Mouse (Mus musculus): ENCODE measurements around the gene Snx27.
A peak's percentile ranks its signal among the peaks of the same experiment; 100 is the strongest.

Snx27 gene

DNA sequence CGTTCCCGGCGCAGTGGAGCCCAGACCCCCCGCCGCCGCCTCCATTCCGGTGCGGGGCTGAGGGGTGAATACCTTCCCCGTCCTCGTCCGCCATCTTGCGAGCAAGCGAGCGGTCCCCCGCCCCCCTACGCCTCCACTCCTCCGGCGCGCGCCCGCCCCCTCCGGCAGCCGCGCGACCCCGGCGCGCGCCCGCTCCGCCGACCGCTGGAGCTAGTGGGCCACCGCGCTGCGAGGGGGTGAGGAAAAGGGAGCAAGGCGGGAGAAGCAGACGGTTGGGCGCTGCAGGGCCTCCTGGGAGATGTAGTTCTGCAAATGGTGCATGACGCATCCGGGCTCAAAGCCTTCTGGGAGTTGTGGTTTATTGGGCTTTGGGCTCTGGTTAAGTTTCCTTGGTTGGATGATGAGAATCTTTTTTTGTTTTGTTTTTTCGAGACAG, at the start of gene Snx27:
TSS of gene Snx27 (minus strand) at position 261 of the 436 bp plus-strand sequence.
- DNase-seq (ENCODE audit: low read depth, low spot score): peak; percentile 73

DNA sequence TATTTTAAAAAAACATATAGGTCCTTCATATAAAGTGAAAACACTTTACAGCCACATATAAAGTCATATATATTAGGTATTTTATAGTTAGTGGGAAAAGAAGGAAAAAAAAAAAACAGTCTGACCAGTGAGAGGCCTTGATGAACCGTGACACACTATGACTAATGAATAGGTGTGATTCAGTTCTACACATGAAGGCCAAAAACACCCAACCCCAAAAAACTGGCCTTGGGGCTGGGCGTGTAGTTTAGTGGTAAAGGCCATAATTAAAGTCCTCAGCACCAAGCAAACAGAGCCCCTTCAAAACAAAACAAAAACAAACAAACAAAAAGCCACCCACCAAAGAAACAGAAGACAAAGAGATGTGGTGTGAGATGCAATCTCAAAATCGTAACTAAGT, 47.4 kb upstream of the Snx27 start:
- no peak for DNase-seq (ENCODE audit: low read depth, low spot score)

DNA sequence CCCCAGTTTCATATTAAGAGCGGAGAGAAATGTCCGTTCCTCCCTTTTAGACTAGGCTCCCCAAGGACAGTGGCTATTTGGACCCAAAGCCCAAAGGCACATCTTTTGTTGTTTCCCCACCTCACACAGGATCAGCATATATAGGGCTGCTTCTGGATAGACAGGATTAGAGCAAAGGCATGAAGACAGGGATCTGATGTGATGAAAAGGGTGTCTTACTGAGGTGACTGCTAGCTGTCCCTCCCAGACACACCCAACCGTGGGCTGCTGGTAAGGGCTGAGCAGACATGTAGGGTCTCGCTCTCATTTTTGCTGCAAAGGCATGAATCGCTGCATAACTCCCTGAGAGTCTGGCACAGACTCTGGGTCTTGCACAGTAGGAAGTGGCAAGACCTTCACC, 46.2 kb upstream of the Snx27 start:
- no peak for DNase-seq (ENCODE audit: low read depth, low spot score)

DNA sequence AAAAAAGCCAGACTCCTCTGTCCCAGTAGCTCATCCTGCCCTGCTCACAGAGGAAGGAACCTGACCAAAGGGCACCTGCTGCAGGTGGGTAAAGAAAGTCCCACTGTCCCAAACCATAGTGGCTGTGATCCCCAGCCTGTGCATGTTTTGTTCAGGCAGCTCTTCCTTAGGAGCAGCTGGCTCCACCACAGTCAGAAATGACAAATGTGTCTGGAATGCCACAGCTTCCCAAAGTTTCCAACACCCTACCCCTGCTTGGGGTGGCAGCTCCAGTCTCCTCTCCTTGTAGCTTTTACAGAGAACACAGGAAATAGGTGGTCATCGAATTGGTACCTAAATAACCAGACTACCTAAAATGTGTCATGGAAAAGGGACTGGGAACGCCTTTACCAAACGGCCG, 41.8 kb upstream of the Snx27 start:
- DNase-seq (ENCODE audit: low read depth, low spot score): no peak

DNA sequence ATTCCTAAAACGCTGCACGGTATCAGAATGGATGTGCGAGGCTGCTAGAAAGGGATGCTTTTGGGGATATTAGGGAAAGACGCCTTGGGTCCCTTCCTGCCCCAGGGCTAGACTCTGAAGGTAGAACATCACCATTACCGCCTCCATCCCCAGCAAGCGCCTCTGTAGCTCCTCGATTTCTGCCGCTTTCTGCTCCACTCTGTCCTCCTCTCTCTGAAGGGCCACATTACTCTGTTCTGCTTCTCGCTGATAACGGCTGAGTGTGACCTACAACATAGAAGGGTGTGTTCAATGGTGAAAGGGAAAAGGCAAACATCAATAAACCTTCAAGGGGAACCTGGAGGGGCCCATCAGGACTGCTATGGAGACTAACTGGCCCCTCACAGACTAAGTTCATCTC, 40.0 kb upstream of the Snx27 start:
- no peak for DNase-seq (ENCODE audit: low read depth, low spot score)

DNA sequence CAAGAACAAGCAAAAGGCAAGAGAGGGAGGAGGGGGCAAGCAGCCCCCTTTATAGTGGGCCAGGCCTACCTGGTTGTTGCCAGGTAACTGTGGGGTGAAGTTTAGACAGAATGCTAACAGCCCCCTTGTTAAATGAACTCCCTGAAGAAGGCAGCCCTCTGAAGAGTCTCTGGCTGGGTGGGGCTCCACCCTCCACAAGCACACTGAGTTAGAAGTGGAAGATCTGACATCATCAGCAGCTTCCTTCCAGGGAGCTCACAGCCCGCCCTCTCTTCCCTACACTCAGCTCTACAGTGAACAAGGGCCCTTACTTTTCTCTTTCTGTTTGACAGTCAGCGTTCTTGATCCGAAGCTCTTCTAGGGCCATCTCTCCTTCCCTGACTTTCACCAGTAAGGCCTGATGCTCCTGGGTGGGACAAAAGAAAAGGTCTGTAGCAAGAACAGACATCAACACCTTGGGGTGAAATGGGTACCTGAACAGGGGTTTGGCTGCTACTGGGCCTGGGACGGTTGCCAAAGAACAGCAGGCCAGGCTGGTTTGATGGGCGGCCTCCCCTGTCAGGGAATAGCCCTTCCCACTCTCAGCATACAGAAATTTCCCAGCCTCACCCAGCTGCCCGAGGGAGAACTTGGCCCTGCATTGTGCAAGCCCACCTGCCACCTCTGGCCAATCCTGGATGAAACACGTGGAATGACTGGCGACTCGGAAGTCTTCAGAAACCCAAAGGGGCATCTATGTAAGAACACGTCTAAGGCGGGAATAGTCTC, 39.4 kb upstream of the Snx27 start:
- DNase-seq (ENCODE audit: low read depth, low spot score): no peak

DNA sequence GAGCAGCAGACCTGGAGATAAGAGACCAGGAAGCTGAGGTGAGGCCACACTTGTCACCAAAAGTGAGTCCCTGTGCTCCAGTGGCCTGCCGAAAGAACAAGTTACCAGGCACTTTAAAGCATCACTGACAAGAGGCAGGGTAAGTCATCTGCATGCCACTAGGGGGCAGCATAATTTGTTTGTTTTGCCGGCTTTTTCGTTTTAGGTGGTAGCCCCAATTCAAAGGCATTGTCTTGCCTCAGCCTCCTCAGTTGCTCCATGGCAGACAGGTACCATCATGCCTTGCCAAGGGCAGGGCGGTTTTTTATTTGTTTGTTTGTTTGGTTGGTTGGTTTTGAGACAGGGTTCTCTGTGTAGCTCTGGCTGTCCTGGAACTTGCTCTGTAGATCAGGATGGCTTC, 34.2 kb upstream of the Snx27 start:
- DNase-seq (ENCODE audit: low read depth, low spot score): peak; percentile 28

DNA sequence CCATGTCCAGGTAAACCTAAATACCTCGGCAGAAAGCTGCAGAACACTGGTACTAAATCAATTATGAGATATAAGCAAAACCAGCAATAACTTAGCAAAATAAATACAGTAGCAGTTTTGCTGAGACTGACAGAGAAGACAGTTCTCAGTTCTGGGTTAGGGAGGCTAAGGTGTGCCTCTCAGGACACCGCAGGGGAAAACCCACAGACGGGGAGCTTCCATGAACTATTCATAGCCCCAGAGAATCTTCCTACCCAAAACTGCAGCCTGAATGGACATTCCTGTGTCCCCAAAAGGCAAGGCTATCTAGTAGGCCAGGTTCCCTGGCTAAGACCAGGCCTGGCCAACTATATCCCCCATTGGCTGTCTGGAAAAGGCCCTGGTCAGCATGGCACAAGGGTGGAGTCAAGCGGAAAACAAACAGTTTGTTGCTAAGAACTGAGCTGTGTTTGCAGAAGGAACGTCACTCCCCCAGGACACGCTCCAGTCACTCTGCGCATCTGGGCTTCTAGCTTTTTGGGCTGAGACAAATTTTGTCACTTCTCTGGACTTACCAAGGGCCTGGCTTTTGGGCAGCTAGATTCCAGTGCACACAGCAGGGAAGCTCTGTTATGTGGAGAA, 30.9 kb upstream of the Snx27 start:
- no peak for DNase-seq (ENCODE audit: low read depth, low spot score)

DNA sequence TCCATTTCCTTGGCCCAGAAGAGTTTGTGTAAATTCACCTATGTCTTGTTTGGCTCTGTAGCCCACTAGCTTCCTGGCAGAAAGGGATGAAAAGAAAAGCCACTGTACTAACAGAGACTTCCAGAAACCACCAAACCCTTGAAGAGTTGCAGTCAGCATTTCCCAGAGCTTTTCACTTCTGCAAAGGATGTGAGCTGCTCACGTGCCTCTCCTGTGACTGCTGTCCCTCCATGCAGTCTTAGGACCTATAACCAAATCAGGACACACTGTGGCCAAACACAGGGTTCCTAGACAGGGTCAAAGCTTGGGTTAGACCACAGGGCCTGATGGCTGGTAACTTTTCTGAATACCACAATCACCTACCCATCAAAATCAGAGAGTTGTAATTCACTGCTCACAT, 29.8 kb upstream of the Snx27 start:
- DNase-seq (ENCODE audit: low read depth, low spot score): no peak

DNA sequence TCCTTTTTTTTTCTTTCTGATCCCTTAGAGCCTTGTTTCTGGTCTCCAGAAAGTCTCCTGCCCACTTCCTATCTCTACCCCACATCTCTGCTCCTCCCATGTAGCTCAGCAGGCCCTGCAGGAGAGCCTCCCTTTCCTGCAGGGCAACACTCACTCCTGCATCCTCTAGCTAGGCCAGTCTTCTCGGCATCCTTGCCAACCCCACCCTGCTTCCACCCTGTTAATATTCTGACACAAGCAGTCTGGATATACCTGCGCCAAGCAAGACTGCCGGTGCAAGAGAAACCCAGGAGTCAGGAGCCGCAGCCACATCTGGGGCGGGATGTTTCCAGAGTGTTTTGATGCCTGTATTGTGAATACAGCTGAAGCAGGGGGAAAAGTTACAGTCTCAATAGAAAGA, 29.3 kb upstream of the Snx27 start:
- no peak for DNase-seq (ENCODE audit: low read depth, low spot score)

DNA sequence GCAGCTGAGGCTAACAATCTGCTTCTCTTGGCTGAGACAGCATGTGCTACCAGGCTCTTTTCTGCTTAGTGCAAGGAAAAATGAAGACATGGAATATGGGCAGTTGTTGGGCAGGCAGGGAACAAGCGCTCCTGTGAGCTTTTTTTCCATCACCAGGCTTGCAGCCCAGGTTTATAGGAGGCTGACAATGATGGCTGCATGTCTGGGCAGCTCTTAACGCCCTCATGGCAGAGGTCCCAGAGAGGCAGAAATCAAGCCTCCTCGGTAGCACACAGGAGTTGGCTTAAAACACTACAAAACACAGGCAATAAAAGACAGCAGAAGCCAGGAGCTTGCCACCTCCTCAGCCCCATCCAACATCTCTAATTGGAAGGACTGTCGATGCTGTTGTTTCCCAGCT, 28.8 kb upstream of the Snx27 start:
- no peak for DNase-seq (ENCODE audit: low read depth, low spot score)

DNA sequence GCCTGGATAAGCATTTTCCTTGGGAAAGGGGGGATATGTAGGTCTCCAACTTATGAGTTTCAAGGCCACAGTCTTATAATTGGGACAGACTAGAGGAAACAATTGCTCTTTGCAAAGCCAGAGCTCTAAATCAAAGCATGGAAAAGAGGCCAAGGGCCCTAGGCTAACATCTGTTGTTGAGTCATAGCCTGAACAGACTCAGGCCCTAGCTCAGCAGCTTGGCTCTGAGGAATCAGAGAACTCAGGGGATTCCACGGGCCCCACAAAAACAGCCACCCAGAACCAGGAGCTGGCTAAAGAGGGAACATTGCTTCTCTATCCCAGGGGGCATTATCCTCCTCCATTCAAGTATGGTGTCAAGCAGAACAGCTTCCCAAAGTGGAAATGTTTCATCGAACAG, 28.1 kb upstream of the Snx27 start:
- DNase-seq (ENCODE audit: low read depth, low spot score): no peak

DNA sequence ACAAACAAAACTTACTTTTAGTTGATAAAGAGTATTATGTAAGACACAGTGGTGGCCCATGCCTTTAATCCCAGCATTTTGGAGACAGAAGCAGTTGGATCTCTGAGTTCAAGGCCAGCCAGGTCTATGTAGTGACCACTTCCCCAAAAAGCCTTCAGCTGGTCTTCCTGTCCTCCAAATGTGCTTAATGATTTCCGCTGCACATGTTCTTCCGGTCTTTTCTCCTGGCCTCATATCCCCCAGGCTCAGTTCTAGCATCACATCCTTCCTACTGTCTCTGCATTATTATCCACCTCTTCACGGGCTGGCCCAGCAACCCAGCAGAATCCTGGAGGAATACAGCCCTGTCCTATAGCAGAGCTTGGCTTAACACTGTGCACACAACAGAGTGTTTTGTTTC, 27.1 kb upstream of the Snx27 start:
- no peak for DNase-seq (ENCODE audit: low read depth, low spot score)

DNA sequence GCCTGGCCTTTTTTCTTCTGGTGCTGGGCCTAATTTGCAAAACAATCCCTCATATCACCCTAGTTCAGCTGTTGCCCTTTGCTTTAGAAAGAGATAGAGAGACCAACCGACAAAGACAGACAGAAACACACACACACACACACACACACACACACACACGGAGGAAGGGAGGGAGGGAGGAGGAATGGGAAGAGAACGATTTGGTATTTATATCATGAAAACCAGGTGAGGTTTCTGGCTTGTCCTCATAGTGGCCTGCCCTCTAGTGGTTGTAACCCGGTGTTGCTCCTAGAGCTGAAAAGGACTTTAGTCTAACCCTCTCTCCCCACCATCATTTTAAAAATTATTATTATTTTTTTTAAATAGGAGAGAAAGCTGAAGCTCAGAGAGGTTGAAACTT, 19.4 kb upstream of the Snx27 start:
- DNase-seq (ENCODE audit: low read depth, low spot score): no peak

DNA sequence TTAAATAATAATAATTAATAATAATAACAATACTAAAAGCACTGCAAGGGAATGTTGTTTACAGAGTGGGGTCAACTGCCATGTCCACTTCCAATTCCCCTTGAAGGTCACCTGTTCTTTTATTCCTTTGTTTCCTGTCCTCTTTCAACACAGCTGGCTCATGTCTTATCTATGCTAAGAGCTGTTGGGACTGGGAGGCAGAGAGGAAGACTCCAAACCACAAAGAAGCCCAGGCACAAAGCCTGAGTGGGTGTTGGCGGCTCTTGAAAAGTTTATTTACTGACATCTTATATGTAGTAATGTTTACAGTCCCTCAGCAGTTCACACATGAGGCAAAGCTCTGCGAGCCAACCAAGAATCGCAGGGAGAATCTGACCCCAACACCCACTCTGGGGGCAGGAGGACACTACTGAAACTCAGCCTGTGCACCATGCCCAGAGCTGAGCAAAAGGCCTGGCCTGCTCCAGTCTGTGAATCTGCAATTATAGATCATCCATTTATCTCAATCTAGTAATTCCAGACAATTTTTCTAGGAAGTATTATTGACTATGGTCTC, 14.8 kb upstream of the Snx27 start:
- no peak for DNase-seq (ENCODE audit: low read depth, low spot score)

DNA sequence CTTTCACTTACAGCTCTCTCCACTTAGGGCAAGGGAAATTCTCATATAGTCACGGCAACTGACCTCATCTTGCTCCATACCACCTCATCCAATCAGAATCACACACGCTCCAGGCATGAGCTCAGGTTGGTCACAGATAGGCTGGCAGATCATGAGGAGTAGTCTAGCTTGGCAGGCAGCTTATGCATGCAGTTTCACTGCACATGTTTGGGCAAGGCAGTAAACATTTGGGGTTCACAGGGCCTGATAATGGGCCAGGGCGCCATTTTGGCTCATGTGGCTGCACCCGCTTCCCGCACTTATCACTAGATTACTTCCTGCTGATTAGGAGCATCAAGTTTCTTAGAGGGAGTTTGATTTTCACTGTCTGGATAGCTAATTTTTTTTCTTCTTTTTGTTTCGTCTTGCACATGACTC, 13.4 kb upstream of the Snx27 start:
- no peak for DNase-seq (ENCODE audit: low read depth, low spot score)

DNA sequence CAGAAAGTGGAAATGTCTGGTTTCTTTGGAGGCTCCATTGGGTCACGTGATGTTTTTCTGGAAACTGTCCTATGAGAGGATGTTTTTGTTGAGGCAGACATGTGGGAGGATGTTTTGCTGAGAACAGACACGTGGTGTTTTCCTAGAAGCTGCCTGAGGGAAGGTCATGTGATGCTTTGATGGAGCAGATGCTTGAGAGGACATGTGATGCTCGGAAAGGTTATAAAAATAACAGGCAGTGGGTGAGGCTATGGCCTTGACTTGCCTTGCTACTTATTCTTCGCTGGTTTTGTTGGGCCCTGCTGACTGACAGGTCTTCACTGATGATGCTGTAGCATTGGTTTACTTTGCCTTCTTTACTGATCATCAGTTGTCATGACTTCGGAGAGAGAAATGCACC, 8.6 kb upstream of the Snx27 start:
- no peak for DNase-seq (ENCODE audit: low read depth, low spot score)

DNA sequence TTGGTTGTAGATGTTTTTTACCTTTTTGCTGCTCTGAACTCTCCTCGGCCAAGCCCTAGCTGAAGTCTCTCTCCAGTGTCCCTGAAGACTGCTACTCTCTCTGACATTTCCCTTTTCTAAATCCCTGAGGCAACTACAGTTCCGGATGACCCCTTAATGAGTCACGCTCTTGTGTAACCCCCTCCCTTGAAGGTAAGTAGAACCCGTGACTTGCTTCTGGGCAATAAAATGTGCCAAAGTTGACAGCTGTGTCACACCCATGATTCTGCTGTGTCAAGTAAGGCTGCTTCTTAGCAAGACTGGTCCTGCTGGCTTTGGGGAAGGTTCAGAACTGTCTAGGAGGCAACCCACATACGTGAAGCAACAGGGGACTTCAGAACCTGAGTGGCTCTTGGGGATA, 5.4 kb upstream of the Snx27 start:
- no peak for DNase-seq (ENCODE audit: low read depth, low spot score)

DNA sequence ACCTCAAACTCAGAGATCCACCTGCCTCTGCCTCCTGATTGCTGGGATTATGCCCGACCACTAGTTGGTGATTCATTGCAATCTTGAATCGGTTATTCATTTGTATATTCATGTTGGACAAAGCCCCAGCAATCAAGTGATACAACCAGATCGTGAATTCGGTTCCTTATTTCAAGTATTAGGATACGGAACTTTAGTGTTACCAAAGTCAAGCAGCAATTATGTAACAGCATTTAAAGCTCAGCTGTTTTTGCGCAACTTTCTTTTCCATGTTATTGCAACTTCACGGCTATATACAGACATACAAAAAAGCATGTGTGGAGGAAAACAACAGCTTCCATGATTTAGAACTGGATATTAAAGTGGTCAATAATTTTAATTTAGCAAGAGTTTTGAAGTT, 428 bp upstream of the Snx27 start:
- no peak for DNase-seq (ENCODE audit: low read depth, low spot score)

DNA sequence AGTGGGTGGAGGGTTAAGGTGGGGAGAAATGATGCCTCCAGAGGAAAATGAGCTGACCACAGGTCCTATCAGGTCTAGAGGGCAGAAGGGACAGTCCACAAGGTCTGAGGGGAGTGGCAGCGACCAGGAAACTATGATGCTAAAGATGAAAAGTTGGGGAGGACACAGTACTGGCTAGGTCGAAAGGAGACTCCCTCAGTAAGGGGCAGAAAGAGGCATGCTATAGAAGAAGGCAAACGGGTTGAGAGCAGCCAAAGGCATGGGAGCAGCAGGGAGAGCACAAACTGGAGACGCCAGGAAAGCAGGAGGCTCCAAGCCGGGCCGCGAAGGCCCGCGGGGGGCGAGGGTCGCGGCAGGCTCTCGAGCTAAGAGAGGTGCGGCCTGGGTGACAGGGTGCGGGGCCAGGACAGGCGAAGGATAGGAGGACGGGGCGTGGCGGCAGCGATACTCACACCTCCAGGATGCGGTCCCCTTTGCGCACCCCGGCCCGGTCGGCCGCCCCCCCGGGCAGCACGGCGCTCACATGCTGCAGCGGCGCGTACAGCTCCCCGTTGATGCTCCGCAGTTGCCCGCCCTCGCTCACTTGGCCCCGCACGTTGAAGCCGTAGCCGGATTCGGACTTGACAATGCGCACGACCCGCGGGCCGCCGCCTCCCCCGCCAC, 592 bp downstream of the Snx27 start:
- DNase-seq (ENCODE audit: low read depth, low spot score): no peak

DNA sequence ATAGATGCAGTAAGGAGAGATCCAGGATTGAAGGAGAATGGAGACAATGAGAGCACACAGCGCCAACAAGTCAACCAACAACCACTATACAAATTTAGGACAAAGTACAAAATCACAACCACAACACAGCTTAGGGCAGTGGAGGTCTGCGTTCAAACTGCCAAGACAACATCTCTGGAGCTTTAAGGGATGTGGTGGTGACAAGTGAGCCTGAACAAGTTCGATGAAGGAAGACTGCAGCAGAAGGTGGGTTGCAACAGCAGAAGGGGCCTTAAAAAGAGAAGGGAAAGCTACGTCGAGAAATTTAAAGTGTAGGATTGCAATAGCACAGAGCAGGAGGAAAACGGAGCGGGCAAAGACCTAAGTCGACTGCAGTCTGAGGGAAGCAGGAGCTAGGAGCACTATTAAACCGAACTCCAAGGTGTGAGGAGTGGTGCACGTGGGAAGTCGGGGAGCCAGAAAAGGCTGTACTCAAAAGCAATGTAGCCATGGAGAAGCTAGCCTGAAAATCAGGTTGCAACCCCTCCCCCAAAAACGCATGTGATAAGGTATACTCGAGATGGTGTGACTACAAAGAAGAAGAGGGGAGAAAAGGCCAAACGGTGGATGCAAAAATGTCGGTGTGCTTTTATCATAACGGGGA, 1.3 kb downstream of the Snx27 start:
- no peak for DNase-seq (ENCODE audit: low read depth, low spot score)

DNA sequence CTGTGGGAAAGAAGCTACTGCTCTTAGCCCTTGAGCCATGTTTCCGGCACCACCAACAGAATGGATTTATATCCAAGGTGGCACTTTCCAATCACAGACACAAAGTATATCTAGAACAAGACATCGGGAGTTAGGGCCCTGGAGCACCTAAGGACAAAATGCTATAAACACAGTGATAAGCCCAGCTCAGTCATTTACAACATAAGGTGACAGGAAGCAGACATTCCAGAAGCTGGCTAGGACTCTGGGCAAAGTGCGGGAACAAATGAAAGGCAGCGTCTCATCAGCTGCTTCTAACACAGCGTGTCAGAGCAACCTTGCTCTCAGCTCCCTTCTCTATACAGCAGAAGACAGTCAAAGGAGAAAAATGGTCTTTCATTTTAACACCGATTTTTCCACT, 8.0 kb downstream of the Snx27 start:
- no peak for DNase-seq (ENCODE audit: low read depth, low spot score)
